ENCODE assay signal across 8 mouse cellular contexts in genomic region chr7:16921881-16922335, GRCm38 (mm10). TPM values are rescaled to one million over a fixed set of nuclear protein-coding genes. Genes with fewer than 3 reads are reported as not detected.
A peak's percentile ranks its signal among the peaks of the same experiment; 100 is the strongest.
DNase-seq lines count a peak whose midpoint lies in the region; ATAC-seq lines count a peak whose summit lies in the region.

No protein-coding gene starts in this region.

- H3K27me3 ChIP-seq in heart, embryonic 11.5 days (ENCODE audit: control insufficient read depth, insufficient read depth, low read length) = no peaks in the 10 kb centered on the region
- no peaks in the 10 kb centered on the region for H3K27me3 ChIP-seq in embryonic facial prominence, embryonic 14.5 days (replicated peaks; ENCODE audit: control insufficient read depth, insufficient read depth, low read length)
- no peaks in the 10 kb centered on the region for H3K27me3 ChIP-seq in midbrain, embryonic 15.5 days (replicated peaks)

- H3K4me3 ChIP-seq in heart, embryonic 11.5 days (ENCODE audit: low read depth, low read length) = peak overlapping the region; percentile 85
- H3K4me3 ChIP-seq in embryonic facial prominence, embryonic 14.5 days (ENCODE audit: low read depth, low read length) = peak overlapping the region; percentile 99
- peak overlapping the region; percentile 91 for H3K4me3 ChIP-seq in midbrain, embryonic 15.5 days

- no peak for DNase-seq in heart, postnatal 4 days
- no peak for DNase-seq in embryonic facial prominence, embryonic 14.5 days (ENCODE audit: low spot score)
- peak; percentile 70 for DNase-seq in kidney, adult 9 months
- DNase-seq in adrenal gland, postnatal 14 days = no peak
- DNase-seq in Muller cell, postnatal 12 days (ENCODE audit: inconsistent ontology term) = no peak
- DNase-seq in thymus, postnatal 14 days = no peak

- ATAC-seq in heart, embryonic 11.5 days (replicated peaks; ENCODE audit: insufficient number of reproducible peaks, low FRiP score, low TSS enrichment) = no peak
- ATAC-seq in embryonic facial prominence, embryonic 14.5 days (ENCODE audit: low read depth) = no peak
- no peak for ATAC-seq in midbrain, embryonic 15.5 days (replicated peaks)

- H3K36me3 ChIP-seq in heart, embryonic 11.5 days (ENCODE audit: control insufficient read depth, insufficient read depth, low read length) = peaks cover 23% of the 10 kb centered on the region
- peaks cover 32% of the 10 kb centered on the region for H3K36me3 ChIP-seq in embryonic facial prominence, embryonic 14.5 days (ENCODE audit: control insufficient read depth, insufficient read depth, low read length)
- H3K36me3 ChIP-seq in midbrain, embryonic 15.5 days (replicated peaks) = peaks cover 14% of the 10 kb centered on the region

- H3K27ac ChIP-seq in heart, embryonic 11.5 days (ENCODE audit: low read depth, low read length) = peak overlapping the region; percentile 41
- H3K27ac ChIP-seq in embryonic facial prominence, embryonic 14.5 days (replicated peaks; ENCODE audit: low read depth, low read length) = peak overlapping the region; percentile 96
- H3K27ac ChIP-seq in midbrain, embryonic 15.5 days = peak overlapping the region; percentile 99

- peaks cover 36% of the 10 kb centered on the region for H3K4me1 ChIP-seq in heart, embryonic 11.5 days (ENCODE audit: control insufficient read depth, insufficient read depth, low read length)
- H3K4me1 ChIP-seq in embryonic facial prominence, embryonic 14.5 days (ENCODE audit: control insufficient read depth, insufficient read depth, low read length) = peaks cover 38% of the 10 kb centered on the region
- peaks cover 48% of the 10 kb centered on the region for H3K4me1 ChIP-seq in midbrain, embryonic 15.5 days

- peak overlapping the region; percentile 87 for H3K4me2 ChIP-seq in heart, embryonic 11.5 days
- peak overlapping the region; percentile 92 for H3K4me2 ChIP-seq in embryonic facial prominence, embryonic 14.5 days (ENCODE audit: low read depth, low read length)
- H3K4me2 ChIP-seq in midbrain, embryonic 15.5 days = peak overlapping the region; percentile 98

- no peaks in the 10 kb centered on the region for H3K9me3 ChIP-seq in heart, embryonic 11.5 days (replicated peaks; ENCODE audit: control insufficient read depth, low read length)
- no peaks in the 10 kb centered on the region for H3K9me3 ChIP-seq in embryonic facial prominence, embryonic 14.5 days (ENCODE audit: control insufficient read depth, low read length)
- no peaks in the 10 kb centered on the region for H3K9me3 ChIP-seq in midbrain, embryonic 15.5 days

- H3K9ac ChIP-seq in heart, embryonic 11.5 days (ENCODE audit: low read depth, low read length) = peak overlapping the region; percentile 93
- peak overlapping the region; percentile 97 for H3K9ac ChIP-seq in embryonic facial prominence, embryonic 14.5 days (ENCODE audit: low read depth, low read length)
- peak overlapping the region; percentile 98 for H3K9ac ChIP-seq in midbrain, embryonic 15.5 days

- 38% methylated on average over 6 of the region's 6 CpGs for WGBS in heart, embryonic 11.5 days (ENCODE audit: insufficient replicate concordance)
- WGBS in embryonic facial prominence, embryonic 14.5 days = 16% methylated on average over 5 of the region's 6 CpGs
- 20% methylated on average over 6 of the region's 6 CpGs for WGBS in midbrain, embryonic 15.5 days

RNA-seq across cellular contexts. Expression of gene Calm3, which starts 2.0 kb away (rescaled TPM):
- 150 and 156 TPM in 2 replicates for polyA plus RNA-seq in heart, embryonic 11.5 days (2014; fragmentation: Nextera tagmentation; extraction: Ambion mirVana)
- total RNA-seq in heart, postnatal 4 days (2021) = 100 to 1,000 TPM; 309 to 310 TPM
- 164 and 189 TPM in 2 replicates for polyA plus RNA-seq in embryonic facial prominence, embryonic 14.5 days (2014; fragmentation: Nextera tagmentation; extraction: Ambion mirVana)
- polyA plus RNA-seq in midbrain, embryonic 15.5 days (2015; fragmentation: Nextera tagmentation; extraction: Ambion mirVana) = 351 and 370 TPM in 2 replicates
- total RNA-seq in adrenal gland, postnatal 14 days (2021) = 222 and 231 TPM in 2 replicates

RNA-seq across cellular contexts. Expression of gene Ptgir, which starts 15.6 kb away (rescaled TPM):
- 0.19 and 0.34 TPM in 2 replicates for polyA plus RNA-seq in heart, embryonic 11.5 days (2014; fragmentation: Nextera tagmentation; extraction: Ambion mirVana)
- total RNA-seq in heart, postnatal 4 days (2021) = 1 to 10 TPM; 1.9 to 2.7 TPM
- polyA plus RNA-seq in embryonic facial prominence, embryonic 14.5 days (2014; fragmentation: Nextera tagmentation; extraction: Ambion mirVana) = 1.8 and 1.9 TPM in 2 replicates
- 0.42 and 0.43 TPM in 2 replicates for polyA plus RNA-seq in midbrain, embryonic 15.5 days (2015; fragmentation: Nextera tagmentation; extraction: Ambion mirVana)
- total RNA-seq in adrenal gland, postnatal 14 days (2021) = 1.2 and 2.6 TPM in 2 replicates

RNA-seq across cellular contexts. Expression of gene Pnmal2, which starts 22.6 kb away (rescaled TPM):
- polyA plus RNA-seq in heart, embryonic 11.5 days (2014; fragmentation: Nextera tagmentation; extraction: Ambion mirVana) = 1.5 and 2.0 TPM in 2 replicates
- 1 to 10 TPM; 6.3 to 7.3 TPM for total RNA-seq in heart, postnatal 4 days (2021)
- 20.9 and 21.9 TPM in 2 replicates for polyA plus RNA-seq in embryonic facial prominence, embryonic 14.5 days (2014; fragmentation: Nextera tagmentation; extraction: Ambion mirVana)
- polyA plus RNA-seq in midbrain, embryonic 15.5 days (2015; fragmentation: Nextera tagmentation; extraction: Ambion mirVana) = 198 and 205 TPM in 2 replicates
- total RNA-seq in adrenal gland, postnatal 14 days (2021) = 24.6 and 27.2 TPM in 2 replicates

RNA-seq across cellular contexts. Expression of gene Gng8, which starts 30.3 kb away (rescaled TPM):
- polyA plus RNA-seq in heart, embryonic 11.5 days (2014; fragmentation: Nextera tagmentation; extraction: Ambion mirVana) = 3.5 and 4.2 TPM in 2 replicates
- 1 to 10 TPM; 1.4 to 1.8 TPM for total RNA-seq in heart, postnatal 4 days (2021)
- 27.0 and 29.1 TPM in 2 replicates for polyA plus RNA-seq in embryonic facial prominence, embryonic 14.5 days (2014; fragmentation: Nextera tagmentation; extraction: Ambion mirVana)
- polyA plus RNA-seq in midbrain, embryonic 15.5 days (2015; fragmentation: Nextera tagmentation; extraction: Ambion mirVana) = 9.7 and 16.6 TPM in 2 replicates
- 0.59 and 0.60 TPM in 2 replicates for total RNA-seq in adrenal gland, postnatal 14 days (2021)

RNA-seq across cellular contexts. Expression of gene Pnmal1, which starts 37.6 kb away (rescaled TPM):
- 0.18 and 0.46 TPM in 2 replicates for polyA plus RNA-seq in heart, embryonic 11.5 days (2014; fragmentation: Nextera tagmentation; extraction: Ambion mirVana)
- not detected for total RNA-seq in heart, postnatal 4 days (2021)
- polyA plus RNA-seq in embryonic facial prominence, embryonic 14.5 days (2014; fragmentation: Nextera tagmentation; extraction: Ambion mirVana) = 2.1 and 2.3 TPM in 2 replicates
- polyA plus RNA-seq in midbrain, embryonic 15.5 days (2015; fragmentation: Nextera tagmentation; extraction: Ambion mirVana) = 74.5 and 76.1 TPM in 2 replicates
- 4.6 and 5.6 TPM in 2 replicates for total RNA-seq in adrenal gland, postnatal 14 days (2021)

Comparison
In these comparisons a context has a peak if more than half of its experiments do, and no peak if none do; other contexts are left out.
1. H3K27ac ChIP-seq: peak in every context shown above with its lines; median percentile 99 in midbrain, embryonic 15.5 days; 96 in embryonic facial prominence, embryonic 14.5 days; 41 in heart, embryonic 11.5 days.